Mouse (Mus musculus) kidney, postnatal 0 days (tissue): ENCODE data around the gene Pcbp4. TPM values are rescaled to one million over a fixed set of nuclear protein-coding genes. Genes with fewer than 3 reads are reported as not detected.

Source experiments
- ATAC-seq: fragments of 200-750 bp; cut with Nextera tagmentation; replicated peaks from 2 replicates; pipeline ENCODE4 v1.8.0; 2017; ENCODE audit warnings: low read depth, moderate number of reproducible peaks, moderate TSS enrichment, moderate library complexity; ENCODE audit not compliant: low FRiP score
- DNase-seq: peaks from one replicate; pipeline ENCODE4 v3.0.0-alpha.2; 2016; ENCODE audit warnings: low spot score
- H3K27ac ChIP-seq: fragments of 300-500 bp; sonication (generic); 2 replicates; pipeline ENCODE4 v1.5.1; 2014; ENCODE audit warnings: mild to moderate bottlenecking
- H3K27me3 ChIP-seq: fragments of 300-500 bp; sonication (generic); 2 replicates; pipeline ENCODE4 v1.6.1; 2014; ENCODE audit warnings: low read length, mixed read lengths; ENCODE audit not compliant: insufficient read depth
- H3K36me3 ChIP-seq: fragments of 300-500 bp; sonication (generic); 2 replicates; pipeline ENCODE4 v1.6.1; 2014; ENCODE audit warnings: low read length, mixed read lengths; ENCODE audit not compliant: insufficient read depth
- H3K4me1 ChIP-seq: fragments of 300-500 bp; sonication (generic); replicated peaks from 2 replicates; pipeline ENCODE4 v1.6.1; 2014; ENCODE audit warnings: antibody characterized with exemption, low read length, mixed read lengths; ENCODE audit not compliant: insufficient read depth
- H3K4me2 ChIP-seq: fragments of 300-500 bp; sonication (generic); 2 replicates; pipeline ENCODE4 v1.6.1; 2014; ENCODE audit warnings: mild to moderate bottlenecking, low read length, moderate library complexity, mixed read lengths
- H3K4me3 ChIP-seq: fragments of 300-500 bp; sonication (generic); replicated peaks from 2 replicates; pipeline ENCODE4 v1.5.1; 2014; ENCODE audit warnings: low read depth, low read length
- H3K9ac ChIP-seq: fragments of 300-500 bp; sonication (generic); 2 replicates; pipeline ENCODE4 v1.6.1; 2014; ENCODE audit warnings: low read depth, low read length
- H3K9me3 ChIP-seq: fragments of 300-500 bp; sonication (generic); replicated peaks from 2 replicates; pipeline ENCODE4 v1.6.1; 2016; ENCODE audit warnings: low read length, inconsistent platforms, mixed read lengths
- CTCF ChIP-seq: IDR thresholded peaks from 2 replicates; pipeline ENCODE4 v1.5.1; 2016; ENCODE audit warnings: antibody characterized with exemption, low read depth, mild to moderate bottlenecking, moderate library complexity
- WGBS: fragments of 180-500 bp; shearing (Covaris S2); extraction: QIAGEN DNeasy Blood & Tissue Kit; methylation state at CpG from one replicate; pipeline ENCODE4 v1.1.7; 2014; 5-methylcytosine and 5-hydroxymethylcytosine counted together
- polyA plus RNA-seq: library from polyadenylated mRNA; unstranded; fragments of >200 nt; fragmentation: Nextera tagmentation; extraction: Ambion mirVana; gene quantifications from 2 replicates; pipeline ENCODE4 v1.2.1, GENCODE M21; 2015

The Pcbp4 gene
- polyA plus RNA-seq, 1 experiment from 2014 or later: 78.6 TPM

- Histone ChIP-seq H3K27ac (0 out of 2 replicates have a peak overlapping the region, but pooled peaks have one; percentile 6), H3K9me3 (no peaks in the 10 kb centered on the region), H3K4me1 (peaks cover 12% of the 10 kb centered on the region; the same call in 1 of the 2 replicates), H3K4me3 (peak overlapping the region; percentile 52), H3K4me2 (peak overlapping the region; percentile 98), H3K9ac (peak overlapping the region; percentile 65), H3K36me3 (peaks cover 13% of the 10 kb centered on the region), H3K27me3 (no peaks in the 10 kb centered on the region)
- WGBS: 2% methylated on average over 97 of the region's 99 CpGs
- DNase-seq (peak; percentile 73), ATAC-seq (peak; percentile 74)
- TF ChIP-seq CTCF: no peak
Measured at GRCm38 (mm10) chr9:106464751-106465541, 11.9 kb downstream of the Pcbp4 start.

GRCm38 (mm10) chr9:106465571-106466200 lies 12.6 kb downstream of the Pcbp4 start, which contains the start of gene Gpr62:
Gene Gpr62 (minus strand): TSS chr9:106465938.
- no peaks in the 10 kb centered on the region for H3K27me3 ChIP-seq
- H3K9ac ChIP-seq: peak within 1 kb of the TSS; percentile 65
- peak; percentile 18; the same call in 1 of the 2 replicates for ATAC-seq
- TF ChIP-seq CTCF: no peak
- no peaks in the 10 kb centered on the region for H3K9me3 ChIP-seq
- WGBS: 23% methylated on average over 26 of the region's 26 CpGs
- H3K4me1 ChIP-seq: peaks cover 10% of the 10 kb centered on the region; the same call in 1 of the 2 replicates
- peak within 1 kb of the TSS; percentile 52 for H3K4me3 ChIP-seq
- DNase-seq: no peak
- peak within 1 kb of the TSS; percentile 98 for H3K4me2 ChIP-seq
- H3K27ac ChIP-seq: 0 out of 2 replicates have a peak within 1 kb of the TSS, but pooled peaks have one; percentile 6
- peaks cover 13% of the 10 kb centered on the region for H3K36me3 ChIP-seq

GRCm38 (mm10) chr9:106466721-106467120 lies 13.6 kb downstream of the Pcbp4 start:
- no peak overlapping the region for H3K4me2 ChIP-seq
- ATAC-seq: no peak
- peaks cover 10% of the 10 kb centered on the region; the same call in 1 of the 2 replicates for H3K4me1 ChIP-seq
- no peak for TF ChIP-seq CTCF
- no peaks in the 10 kb centered on the region for H3K27me3 ChIP-seq
- H3K36me3 ChIP-seq: peaks cover 13% of the 10 kb centered on the region
- H3K27ac ChIP-seq: no peak overlapping the region
- H3K4me3 ChIP-seq: no peak overlapping the region
- no peaks in the 10 kb centered on the region for H3K9me3 ChIP-seq
- 89% methylated on average over 6 of the region's 6 CpGs for WGBS
- DNase-seq: no peak
- no peak overlapping the region for H3K9ac ChIP-seq

GRCm38 (mm10) chr9:106467746-106468145 lies 14.7 kb downstream of the Pcbp4 start:
- Histone ChIP-seq H3K27me3 (no peaks in the 10 kb centered on the region), H3K9ac (no peak overlapping the region), H3K27ac (no peak overlapping the region), H3K4me1 (peaks cover 10% of the 10 kb centered on the region; the same call in 1 of the 2 replicates), H3K4me3 (no peak overlapping the region), H3K9me3 (no peaks in the 10 kb centered on the region), H3K4me2 (no peak overlapping the region), H3K36me3 (peaks cover 9% of the 10 kb centered on the region; the same call in 1 of the 2 replicates)
- 89% methylated on average over 7 of the region's 7 CpGs for WGBS
- DNase-seq (no peak), ATAC-seq (no peak)
- no peak for TF ChIP-seq CTCF

GRCm38 (mm10) chr9:106469317-106469716 lies 16.2 kb downstream of the Pcbp4 start:
- DNase-seq: no peak
- Histone ChIP-seq H3K27me3 (no peaks in the 10 kb centered on the region), H3K9ac (no peak overlapping the region), H3K4me1 (peaks cover 14% of the 10 kb centered on the region), H3K4me2 (no peak overlapping the region), H3K4me3 (no peak overlapping the region), H3K27ac (no peak overlapping the region), H3K9me3 (no peaks in the 10 kb centered on the region), H3K36me3 (no peaks in the 10 kb centered on the region)
- TF ChIP-seq CTCF: peak; percentile 33; the same call in 1 of the 2 replicates
- WGBS: 58% methylated on average over 6 of the region's 6 CpGs
- no peak for ATAC-seq

GRCm38 (mm10) chr9:106469776-106470175 lies 16.7 kb downstream of the Pcbp4 start:
- ATAC-seq: no peak
- no peak overlapping the region for H3K4me3 ChIP-seq
- DNase-seq: no peak
- peaks cover 18% of the 10 kb centered on the region for H3K4me1 ChIP-seq
- no peak overlapping the region for H3K9ac ChIP-seq
- 67% methylated on average over 9 of the region's 9 CpGs for WGBS
- H3K4me2 ChIP-seq: no peak overlapping the region
- no peaks in the 10 kb centered on the region for H3K36me3 ChIP-seq
- H3K27ac ChIP-seq: no peak overlapping the region
- no peak for TF ChIP-seq CTCF
- H3K9me3 ChIP-seq: no peaks in the 10 kb centered on the region
- no peaks in the 10 kb centered on the region for H3K27me3 ChIP-seq
